Mouse (Mus musculus) lung, embryonic 15.5 days (tissue): Measurements from ENCODE around the gene Hmga2. TPM values are rescaled to one million over a fixed set of nuclear protein-coding genes. Genes with fewer than 3 reads are reported as not detected.

Experiments used
- ATAC-seq: fragments of 200-750 bp; cut with Nextera tagmentation; 2 replicates; pipeline ENCODE4 v1.8.0; 2017; ENCODE audit warnings: moderate number of reproducible peaks, borderline replicate concordance; ENCODE audit not compliant: low FRiP score, low TSS enrichment; ENCODE audit errors: extremely low read depth
- H3K27ac ChIP-seq: fragments of 300-500 bp; sonication (generic); 2 replicates; pipeline ENCODE4 v1.5.1; 2015; ENCODE audit warnings: moderate library complexity, mild to moderate bottlenecking, inconsistent platforms
- H3K27me3 ChIP-seq: fragments of 300-500 bp; sonication (generic); 2 replicates; pipeline ENCODE4 v1.6.1; 2015; ENCODE audit warnings: inconsistent platforms
- H3K36me3 ChIP-seq: fragments of 300-500 bp; sonication (generic); 2 replicates; pipeline ENCODE4 v1.6.1; 2015; ENCODE audit warnings: inconsistent platforms
- H3K4me1 ChIP-seq: fragments of 300-500 bp; sonication (generic); 2 replicates; pipeline ENCODE4 v1.6.1; 2015; ENCODE audit warnings: inconsistent platforms
- H3K4me2 ChIP-seq: fragments of 300-500 bp; sonication (generic); 2 replicates; pipeline ENCODE4 v1.6.1; 2015; ENCODE audit warnings: inconsistent platforms, mild to moderate bottlenecking, moderate library complexity
- H3K4me3 ChIP-seq: fragments of 300-500 bp; sonication (generic); 2 replicates; pipeline ENCODE4 v1.5.1; 2015; ENCODE audit warnings: mild to moderate bottlenecking, inconsistent platforms
- H3K9ac ChIP-seq: fragments of 300-500 bp; sonication (generic); 2 replicates; pipeline ENCODE4 v1.6.1; 2015; ENCODE audit warnings: inconsistent platforms
- H3K9me3 ChIP-seq: fragments of 300-500 bp; sonication (generic); 2 replicates; pipeline ENCODE4 v1.6.1; 2016; ENCODE audit warnings: inconsistent platforms
- WGBS: fragments of 180-500 bp; shearing (Covaris S2); methylation state at CpG from one replicate; pipeline ENCODE4 v1.1.7; 2015; 5-methylcytosine and 5-hydroxymethylcytosine counted together
- polyA plus RNA-seq: library from polyadenylated mRNA; unstranded; fragments of >200 nt; fragmentation: Nextera tagmentation; extraction: Ambion mirVana; gene quantifications from 2 replicates; pipeline ENCODE4 v1.2.1, GENCODE M21; 2015

Hmga2 gene
- polyA plus RNA-seq, 1 experiment from 2014 or later, result 7.8 TPM

DNA sequence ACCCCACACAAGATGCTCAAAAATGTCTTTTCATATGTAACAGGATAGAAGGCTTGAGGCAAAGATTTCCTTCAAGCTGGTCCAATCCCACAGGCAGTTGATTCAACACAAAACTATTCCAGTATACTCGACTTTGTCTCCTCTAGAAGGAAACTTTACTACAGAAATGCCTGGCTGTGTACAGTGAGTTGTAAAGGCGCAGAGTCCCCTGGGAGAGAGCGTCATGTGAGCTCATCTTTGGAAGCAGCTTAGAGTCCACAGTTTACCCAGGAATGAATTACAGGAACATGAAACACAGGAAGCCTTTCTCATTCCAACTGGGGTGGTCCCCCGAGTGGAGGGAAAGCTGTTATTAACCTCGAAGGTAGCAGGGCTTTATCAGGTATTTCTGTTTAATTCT is 11.1 kb downstream of the Hmga2 start:
- H3K27me3 ChIP-seq, result no peaks in the 10 kb centered on the region
- no peak for ATAC-seq
- peaks cover 21% of the 10 kb centered on the region for H3K4me1 ChIP-seq
- H3K9me3 ChIP-seq, result no peaks in the 10 kb centered on the region
- 62% methylated on average over 5 of the region's 5 CpGs for WGBS
- H3K36me3 ChIP-seq, result no peaks in the 10 kb centered on the region
- H3K4me2 ChIP-seq, result no peak overlapping the region
- no peak overlapping the region for H3K9ac ChIP-seq
- H3K4me3 ChIP-seq, result no peak overlapping the region
- H3K27ac ChIP-seq, result no peak overlapping the region

DNA sequence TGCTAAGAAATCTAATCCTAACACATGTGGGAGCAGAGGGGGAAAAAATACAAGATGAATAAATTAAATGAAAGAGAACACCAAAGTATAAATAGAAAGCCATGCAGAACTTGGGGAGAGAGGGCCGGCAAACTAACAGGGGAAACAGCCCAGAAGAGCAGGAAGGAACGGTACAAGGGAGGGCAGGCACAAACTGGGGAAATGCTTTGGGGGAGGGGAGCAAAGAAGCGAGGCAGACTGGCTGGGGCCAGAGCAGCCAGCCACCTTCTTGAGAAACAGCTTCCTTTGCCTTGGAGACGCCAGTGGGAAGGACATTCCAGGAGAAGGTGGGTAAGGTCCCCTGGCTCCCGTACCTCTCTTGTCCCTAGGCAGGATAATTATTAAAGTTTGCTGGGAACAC is 14.5 kb downstream of the Hmga2 start:
- no peak overlapping the region for H3K4me3 ChIP-seq
- H3K9ac ChIP-seq, result no peak overlapping the region
- WGBS, result 7% methylated on average over 5 of the region's 5 CpGs
- H3K4me2 ChIP-seq, result peak overlapping the region; percentile 26; the same call in 1 of the 2 replicates
- peak overlapping the region; percentile 64 for H3K27ac ChIP-seq
- no peaks in the 10 kb centered on the region for H3K27me3 ChIP-seq
- no peaks in the 10 kb centered on the region for H3K9me3 ChIP-seq
- no peaks in the 10 kb centered on the region for H3K36me3 ChIP-seq
- peak; percentile 73; the same call in 1 of the 2 replicates for ATAC-seq
- peaks cover 21% of the 10 kb centered on the region for H3K4me1 ChIP-seq

DNA sequence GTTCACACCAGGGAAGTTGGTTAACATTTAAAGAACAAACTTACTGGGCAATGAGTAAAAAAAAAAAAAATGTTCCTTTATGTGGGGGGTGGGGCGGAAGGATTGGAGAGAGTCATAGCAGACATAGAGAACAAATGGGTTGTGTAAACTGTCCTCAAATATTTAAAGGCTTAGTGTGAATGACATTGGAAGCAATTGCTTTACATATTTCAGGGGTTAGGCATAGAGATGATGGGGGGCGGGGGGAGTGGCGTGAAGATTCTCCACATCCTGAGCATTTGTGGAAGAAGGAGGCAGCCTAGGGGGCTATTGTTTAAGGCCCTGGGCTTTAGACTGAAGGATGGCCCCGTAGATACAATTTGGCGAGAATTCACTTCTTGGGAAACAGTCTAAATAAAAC is 15.0 kb downstream of the Hmga2 start:
- Histone ChIP-seq H3K27ac (peak overlapping the region; percentile 64), H3K4me1 (peaks cover 21% of the 10 kb centered on the region), H3K4me2 (peak overlapping the region; percentile 26; the same call in 1 of the 2 replicates), H3K27me3 (no peaks in the 10 kb centered on the region), H3K9me3 (no peaks in the 10 kb centered on the region), H3K36me3 (no peaks in the 10 kb centered on the region), H3K9ac (no peak overlapping the region), H3K4me3 (no peak overlapping the region)
- 65% methylated on average over 5 of the region's 5 CpGs for whole genome bisulfite sequencing
- no peak for ATAC-seq

DNA sequence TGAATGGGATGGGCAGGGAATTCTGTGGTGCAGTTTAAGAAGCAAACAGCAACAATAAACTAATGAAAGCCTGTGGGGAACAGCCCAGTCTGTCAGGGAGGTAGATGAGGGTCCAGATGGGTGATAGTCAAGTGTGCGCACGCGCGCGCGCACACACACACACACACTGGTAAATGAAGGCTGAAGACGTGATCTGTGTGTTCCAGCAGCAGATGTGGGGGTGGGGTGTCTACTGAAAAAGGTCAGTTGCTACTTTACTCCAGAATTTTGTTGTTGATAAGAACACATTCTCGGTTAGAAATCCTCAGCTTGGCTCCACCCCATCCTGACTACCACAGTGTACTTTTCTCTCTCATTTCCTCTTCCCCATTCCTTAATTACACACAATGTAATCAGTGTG is 17.4 kb downstream of the Hmga2 start:
- H3K4me2 ChIP-seq, result no peak overlapping the region
- no peak overlapping the region for H3K27ac ChIP-seq
- no peak overlapping the region for H3K9ac ChIP-seq
- H3K4me1 ChIP-seq, result peaks cover 21% of the 10 kb centered on the region
- no peak overlapping the region for H3K4me3 ChIP-seq
- ATAC-seq, result no peak
- 74% methylated on average over 8 of the region's 8 CpGs for WGBS
- H3K27me3 ChIP-seq, result no peaks in the 10 kb centered on the region
- no peaks in the 10 kb centered on the region for H3K9me3 ChIP-seq
- H3K36me3 ChIP-seq, result no peaks in the 10 kb centered on the region

DNA sequence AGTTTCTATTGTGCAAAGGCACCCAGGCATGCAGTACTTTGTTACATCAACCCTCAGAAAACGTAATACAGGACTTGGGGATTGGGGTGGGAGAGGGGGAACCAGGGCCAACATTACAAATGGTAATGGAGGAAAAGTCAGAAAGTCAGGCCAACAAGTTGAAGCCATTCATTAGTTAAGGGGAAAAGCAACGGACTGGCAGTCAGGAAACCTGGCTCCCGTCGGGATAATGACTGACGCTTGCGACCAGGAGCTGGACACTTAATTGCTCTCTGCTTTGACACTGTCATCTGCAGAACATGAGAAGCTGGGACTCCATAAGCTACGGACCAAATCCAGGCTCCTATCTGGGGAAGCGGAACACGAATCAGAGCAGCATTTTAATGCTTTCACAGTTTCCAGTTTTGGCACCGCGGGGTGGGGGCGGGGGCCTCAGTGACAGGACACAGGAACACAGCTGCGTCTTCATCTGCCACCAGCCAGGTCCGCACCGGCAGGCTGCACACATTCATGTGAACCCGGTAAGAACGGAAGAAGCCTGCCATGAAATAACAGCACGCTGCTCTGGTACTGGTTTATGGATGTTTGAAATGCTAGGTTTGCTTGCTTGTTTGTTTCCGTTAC is 26.5 kb downstream of the Hmga2 start:
- no peak for ATAC-seq
- H3K27ac ChIP-seq, result no peak overlapping the region
- WGBS, result 68% methylated on average over 19 of the region's 19 CpGs
- no peaks in the 10 kb centered on the region for H3K9me3 ChIP-seq
- H3K4me3 ChIP-seq, result no peak overlapping the region
- H3K4me2 ChIP-seq, result no peak overlapping the region
- no peaks in the 10 kb centered on the region for H3K4me1 ChIP-seq
- H3K36me3 ChIP-seq, result no peaks in the 10 kb centered on the region
- H3K9ac ChIP-seq, result no peak overlapping the region
- H3K27me3 ChIP-seq, result no peaks in the 10 kb centered on the region

DNA sequence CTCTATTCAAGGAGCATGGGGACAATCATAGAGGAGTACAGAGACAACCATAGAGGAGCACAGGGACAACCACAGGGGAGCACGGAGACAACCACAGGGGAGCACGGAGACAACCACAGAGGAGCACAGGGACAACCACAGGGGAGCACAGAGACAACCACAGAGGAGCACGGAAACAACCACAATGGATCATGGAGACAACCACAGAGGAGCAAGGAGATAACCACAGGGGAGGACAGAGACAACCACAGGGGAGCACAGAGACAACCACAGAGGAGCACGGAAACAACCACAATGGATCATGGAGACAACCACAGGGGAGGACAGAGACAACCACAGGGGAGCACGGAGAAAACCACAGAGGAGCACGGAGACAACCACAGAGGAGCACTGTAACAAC is 29.5 kb downstream of the Hmga2 start:
- no peak for ATAC-seq
- H3K27me3 ChIP-seq, result no peaks in the 10 kb centered on the region
- H3K9me3 ChIP-seq, result no peaks in the 10 kb centered on the region
- H3K27ac ChIP-seq, result no peak overlapping the region
- H3K4me1 ChIP-seq, result no peaks in the 10 kb centered on the region
- H3K4me2 ChIP-seq, result no peak overlapping the region
- no peaks in the 10 kb centered on the region for H3K36me3 ChIP-seq
- H3K4me3 ChIP-seq, result no peak overlapping the region
- no peak overlapping the region for H3K9ac ChIP-seq
- 87% methylated on average over 6 of the region's 6 CpGs for WGBS

DNA sequence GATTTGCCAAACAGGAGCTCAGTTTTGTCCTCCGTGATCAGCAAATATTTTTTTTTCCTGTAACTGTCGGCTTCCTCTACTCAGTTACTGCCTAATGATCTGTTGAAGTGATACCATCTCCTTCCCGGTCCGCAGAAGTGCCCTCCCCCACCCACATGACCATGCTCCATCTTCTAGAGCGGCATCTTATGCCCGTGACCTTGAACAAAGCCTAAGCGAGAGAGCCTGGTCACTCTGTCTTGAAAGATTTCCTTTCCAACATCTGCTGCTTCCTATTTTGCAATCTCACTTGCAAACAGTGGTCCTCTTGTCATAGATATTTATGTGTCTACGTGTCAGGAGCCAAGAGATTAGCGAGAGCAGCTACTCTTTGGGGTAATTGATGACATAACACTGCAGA is 30.1 kb downstream of the Hmga2 start:
- Histone ChIP-seq H3K9me3 (no peaks in the 10 kb centered on the region), H3K4me1 (0 out of 2 replicates have a peak, but pooled peaks cover 6% of the 10 kb centered on the region), H3K9ac (no peak overlapping the region), H3K4me3 (no peak overlapping the region), H3K36me3 (no peaks in the 10 kb centered on the region), H3K27me3 (no peaks in the 10 kb centered on the region), H3K27ac (no peak overlapping the region), H3K4me2 (no peak overlapping the region)
- WGBS, result 51% methylated on average over 9 of the region's 9 CpGs
- no peak for ATAC-seq

DNA sequence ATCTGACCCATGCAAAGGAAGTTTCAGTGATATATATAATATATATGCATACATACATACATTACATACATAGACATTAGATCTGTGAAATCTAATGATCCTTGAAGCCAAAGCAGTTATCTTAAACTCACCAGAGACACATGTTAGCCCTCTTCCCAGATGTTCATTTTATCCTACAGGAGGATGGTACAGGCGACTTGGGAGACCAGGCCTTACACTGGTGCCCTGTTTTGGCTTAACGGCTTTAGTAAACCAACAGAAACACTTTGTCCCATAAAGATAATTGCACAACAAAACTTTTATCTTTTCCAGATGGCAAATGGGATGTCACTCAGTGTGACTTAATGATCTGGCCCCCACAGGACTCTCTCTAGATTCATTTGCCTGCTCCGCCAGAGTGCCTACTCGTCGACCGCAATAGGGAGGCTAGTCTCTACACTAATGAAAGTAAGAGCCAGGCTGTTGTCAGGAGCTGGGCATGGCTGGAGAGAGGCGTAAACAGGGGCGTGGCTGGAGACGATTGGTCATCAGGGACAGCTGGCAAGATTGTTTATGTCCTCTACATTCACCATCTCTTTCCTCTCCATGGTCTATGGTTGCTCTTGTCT is 31.7 kb downstream of the Hmga2 start:
- WGBS, result 82% methylated on average over 9 of the region's 9 CpGs
- Histone ChIP-seq H3K4me1 (0 out of 2 replicates have a peak, but pooled peaks cover 6% of the 10 kb centered on the region), H3K9me3 (no peaks in the 10 kb centered on the region), H3K36me3 (no peaks in the 10 kb centered on the region), H3K9ac (no peak overlapping the region), H3K4me3 (no peak overlapping the region), H3K27me3 (no peaks in the 10 kb centered on the region), H3K4me2 (no peak overlapping the region), H3K27ac (no peak overlapping the region)
- ATAC-seq, result no peak

DNA sequence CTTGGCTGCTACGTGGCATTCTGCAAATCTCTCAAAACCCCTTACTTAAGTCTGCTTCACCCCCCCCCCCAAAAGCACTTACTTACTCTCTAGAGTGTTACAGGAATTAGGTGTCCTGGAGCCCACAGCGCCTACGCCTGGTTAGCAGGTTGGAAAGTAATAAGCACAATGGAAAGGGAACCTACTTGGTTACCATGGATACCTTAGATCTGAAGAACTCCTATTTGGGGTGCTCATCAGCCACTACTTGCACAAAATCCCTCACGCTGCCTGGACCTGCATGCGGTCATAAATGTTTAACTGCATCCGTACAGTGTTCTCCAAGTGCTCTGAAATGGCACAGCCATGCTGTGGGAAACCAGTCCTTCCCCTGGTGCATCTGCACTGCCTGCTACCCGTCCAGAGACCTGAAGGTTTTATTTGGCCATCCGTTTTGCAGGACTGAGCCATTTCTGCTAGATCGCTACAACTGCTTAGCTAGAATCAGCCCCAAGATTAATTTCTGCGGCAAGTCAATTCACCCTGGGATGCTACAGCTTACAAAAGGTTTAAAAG is 32.4 kb downstream of the Hmga2 start:
- H3K9ac ChIP-seq, result no peak overlapping the region
- no peak for ATAC-seq

DNA sequence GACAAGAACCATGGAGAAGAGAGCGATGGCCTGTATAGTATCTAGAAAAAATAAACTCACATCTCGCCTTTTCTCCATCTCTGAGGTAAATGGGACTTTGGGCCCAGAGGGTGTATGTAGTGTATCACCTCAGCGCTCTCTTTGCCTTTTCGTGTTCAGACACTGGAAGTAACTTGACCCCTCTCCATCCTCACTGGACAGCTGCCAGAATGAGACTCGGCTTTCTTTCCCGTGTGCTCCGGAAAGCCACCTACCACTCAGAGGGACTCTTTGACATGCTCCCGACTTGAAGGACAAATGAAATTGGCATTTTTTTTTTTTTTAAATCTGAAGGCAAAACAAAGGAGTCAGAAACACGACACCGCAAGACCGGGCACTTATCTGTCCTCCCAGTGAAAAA is 35.0 kb downstream of the Hmga2 start:
- H3K27me3 ChIP-seq, result no peaks in the 10 kb centered on the region
- H3K4me2 ChIP-seq, result no peak overlapping the region
- WGBS, result 39% methylated on average over 11 of the region's 11 CpGs
- H3K4me1 ChIP-seq, result 0 out of 2 replicates have a peak, but pooled peaks cover 6% of the 10 kb centered on the region
- H3K9ac ChIP-seq, result no peak overlapping the region
- H3K27ac ChIP-seq, result no peak overlapping the region
- H3K9me3 ChIP-seq, result no peaks in the 10 kb centered on the region
- ATAC-seq, result no peak
- no peak overlapping the region for H3K4me3 ChIP-seq
- H3K36me3 ChIP-seq, result no peaks in the 10 kb centered on the region

More for the DNA sequence above, 32.4 kb downstream of the Hmga2 start:
- no peaks in the 10 kb centered on the region for H3K9me3 ChIP-seq
- H3K27me3 ChIP-seq, result no peaks in the 10 kb centered on the region
- H3K27ac ChIP-seq, result no peak overlapping the region
- H3K4me3 ChIP-seq, result no peak overlapping the region
- H3K4me1 ChIP-seq, result 0 out of 2 replicates have a peak, but pooled peaks cover 6% of the 10 kb centered on the region
- no peaks in the 10 kb centered on the region for H3K36me3 ChIP-seq
- WGBS, result 82% methylated on average over 10 of the region's 10 CpGs
- H3K4me2 ChIP-seq, result no peak overlapping the region

DNA sequence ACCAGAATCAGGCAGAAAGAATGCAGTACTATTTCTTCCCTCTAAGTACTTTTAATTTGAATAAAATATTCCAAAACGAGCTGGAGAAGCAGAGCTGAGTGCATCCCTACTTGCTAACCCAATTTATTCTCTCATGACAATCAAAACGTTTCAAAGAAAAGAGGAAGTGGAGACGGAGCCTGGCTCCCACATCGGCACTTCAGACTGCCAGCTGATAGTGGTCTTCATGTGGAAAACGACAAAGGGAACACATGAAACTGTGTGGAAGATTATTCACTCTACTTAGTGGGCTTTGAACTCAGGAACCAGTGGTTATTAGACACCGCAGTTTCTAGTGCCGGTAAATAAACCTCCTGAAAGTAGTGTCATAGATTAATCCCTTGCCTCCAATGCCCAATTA is 41.8 kb downstream of the Hmga2 start:
- Histone ChIP-seq H3K4me2 (no peak overlapping the region), H3K27ac (no peak overlapping the region), H3K27me3 (no peaks in the 10 kb centered on the region), H3K36me3 (no peaks in the 10 kb centered on the region), H3K4me3 (no peak overlapping the region), H3K4me1 (peaks cover 32% of the 10 kb centered on the region), H3K9me3 (no peaks in the 10 kb centered on the region), H3K9ac (no peak overlapping the region)
- 37% methylated on average over 7 of the region's 7 CpGs for WGBS
- no peak for ATAC-seq

DNA sequence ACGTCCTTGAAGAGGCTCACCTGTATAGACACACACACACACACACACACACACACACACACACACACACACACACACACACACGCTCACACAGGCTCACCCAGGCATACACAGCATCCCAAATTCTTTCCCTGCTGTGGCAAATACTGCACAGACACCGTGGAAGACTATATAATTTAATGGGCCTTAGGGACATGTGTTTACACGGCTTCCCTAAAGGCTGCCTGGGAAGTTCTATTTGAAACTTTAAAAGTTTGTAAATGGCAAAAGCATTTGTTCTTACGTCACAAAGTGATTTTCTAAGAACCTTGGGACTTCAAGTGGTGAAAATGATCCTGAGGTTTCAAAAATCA is 42.8 kb downstream of the Hmga2 start:
- 27% methylated on average over 4 of the region's 5 CpGs for WGBS
- Histone ChIP-seq H3K27me3 (no peaks in the 10 kb centered on the region), H3K4me1 (peaks cover 42% of the 10 kb centered on the region), H3K27ac (peak overlapping the region; percentile 20), H3K4me3 (no peak overlapping the region), H3K36me3 (no peaks in the 10 kb centered on the region), H3K4me2 (no peak overlapping the region), H3K9ac (no peak overlapping the region), H3K9me3 (no peaks in the 10 kb centered on the region)
- no peak for ATAC-seq
